Mouse (Mus musculus) right cerebral cortex, postnatal 25 days (tissue): ENCODE data around the gene Mllt6.
"Not testable (repeated sequence)": the region's sequence is repeated elsewhere in the genome, so short reads cannot be mapped to it uniquely, and the experiment has no call there.

ENCODE experiments used
- DNase-seq: peaks from one replicate; pipeline ENCODE4 v3.0.0; 2022

Mllt6 gene

GRCm38 (mm10) chr11:97697199-97697890 lies 34.1 kb downstream of the Mllt6 start:
- DNase-seq = no peak

DNA sequence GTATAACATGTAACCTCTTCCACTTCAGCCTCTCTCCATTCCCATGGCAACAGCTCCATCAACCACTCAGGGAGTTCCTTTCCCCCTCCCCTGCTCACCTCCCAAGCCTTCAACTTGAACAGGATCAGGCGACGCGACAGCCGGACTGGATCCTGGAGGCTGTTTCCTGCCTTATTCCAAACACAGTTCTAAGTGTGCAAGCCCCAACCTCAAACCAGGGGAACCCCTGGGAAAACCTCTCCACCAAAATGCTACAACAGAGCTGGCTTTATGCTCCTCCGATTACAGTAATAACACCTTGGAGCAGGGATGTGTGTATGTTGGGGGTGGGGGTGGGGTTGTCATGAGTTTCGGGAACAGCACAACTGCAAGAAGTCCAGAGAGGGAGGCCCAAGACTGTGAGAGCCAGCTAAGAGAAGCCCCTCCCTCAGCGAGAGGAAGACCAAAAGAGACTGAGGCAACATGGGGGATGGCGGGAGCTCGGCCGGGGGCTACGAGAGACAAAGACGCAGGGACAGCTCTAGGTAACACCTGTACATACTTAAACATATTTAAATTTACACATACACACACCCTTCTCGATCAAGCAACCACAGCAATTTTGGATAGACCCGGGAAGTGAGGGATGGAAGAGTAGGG lies 34.8 kb downstream of the Mllt6 start:
- no peak for DNase-seq

DNA sequence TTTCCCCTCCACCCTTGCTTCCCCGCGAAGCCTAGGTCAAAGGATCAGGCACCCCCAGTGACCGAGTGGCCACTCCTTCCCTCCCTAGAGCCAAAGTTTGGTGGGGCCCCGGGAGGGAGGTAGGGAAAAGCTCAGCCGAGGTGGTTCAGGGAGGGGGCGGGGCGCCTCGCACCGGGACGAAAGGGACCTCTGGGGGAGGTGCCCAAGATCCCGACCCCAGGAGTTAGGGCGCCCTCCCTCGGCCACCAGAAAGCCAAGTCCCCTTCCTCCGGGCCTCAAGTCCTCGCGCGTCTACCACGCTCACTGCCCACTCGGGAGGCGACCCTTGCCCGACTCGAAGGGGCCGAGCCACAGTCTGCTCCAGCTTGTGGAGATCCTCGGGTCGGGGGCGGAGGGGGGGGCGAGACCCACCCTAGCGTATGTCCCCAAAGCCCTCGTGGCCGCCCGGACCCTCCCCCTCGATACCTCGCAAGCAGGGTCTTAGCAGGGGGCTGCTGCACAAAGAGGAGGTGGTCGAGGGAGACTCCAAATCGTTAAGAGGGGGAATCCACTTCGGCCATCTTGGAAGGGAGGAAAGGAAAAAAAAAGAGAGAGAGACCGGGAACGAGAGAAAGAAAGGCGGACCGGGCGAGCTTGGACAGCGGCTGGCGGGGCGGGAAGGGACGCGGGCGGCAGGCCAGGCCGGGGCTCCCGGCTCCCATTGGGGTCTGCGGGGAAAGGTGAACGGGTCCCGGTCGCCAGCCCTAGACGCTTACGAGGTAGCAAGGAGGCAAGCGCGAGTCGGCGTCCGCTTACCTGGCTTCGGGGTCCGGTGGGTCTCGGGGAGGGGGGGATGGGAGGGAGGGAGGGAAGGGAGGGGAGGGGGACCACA lies 35.8 kb downstream of the Mllt6 start:
- DNase-seq = peak; percentile 48

DNA sequence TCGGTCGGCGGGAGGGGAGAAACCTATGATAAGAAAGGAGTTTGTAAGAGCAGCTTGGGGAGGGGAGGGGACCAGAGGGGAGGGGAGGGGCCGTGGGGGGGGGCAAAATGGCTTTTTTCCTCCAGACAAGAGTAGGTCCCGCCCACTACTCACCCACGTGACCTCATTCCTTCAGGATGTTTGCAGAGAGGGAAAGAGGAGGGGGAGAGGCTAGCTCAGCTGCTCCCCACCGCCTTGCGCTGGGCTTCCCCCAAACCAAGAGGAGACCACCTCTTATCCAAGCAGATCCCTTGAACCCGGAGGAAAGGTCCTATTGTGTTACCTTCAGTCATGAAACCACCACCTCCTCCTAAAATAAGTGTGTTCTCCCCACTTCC lies 36.4 kb downstream of the Mllt6 start:
- peak; percentile 82 for DNase-seq

DNA sequence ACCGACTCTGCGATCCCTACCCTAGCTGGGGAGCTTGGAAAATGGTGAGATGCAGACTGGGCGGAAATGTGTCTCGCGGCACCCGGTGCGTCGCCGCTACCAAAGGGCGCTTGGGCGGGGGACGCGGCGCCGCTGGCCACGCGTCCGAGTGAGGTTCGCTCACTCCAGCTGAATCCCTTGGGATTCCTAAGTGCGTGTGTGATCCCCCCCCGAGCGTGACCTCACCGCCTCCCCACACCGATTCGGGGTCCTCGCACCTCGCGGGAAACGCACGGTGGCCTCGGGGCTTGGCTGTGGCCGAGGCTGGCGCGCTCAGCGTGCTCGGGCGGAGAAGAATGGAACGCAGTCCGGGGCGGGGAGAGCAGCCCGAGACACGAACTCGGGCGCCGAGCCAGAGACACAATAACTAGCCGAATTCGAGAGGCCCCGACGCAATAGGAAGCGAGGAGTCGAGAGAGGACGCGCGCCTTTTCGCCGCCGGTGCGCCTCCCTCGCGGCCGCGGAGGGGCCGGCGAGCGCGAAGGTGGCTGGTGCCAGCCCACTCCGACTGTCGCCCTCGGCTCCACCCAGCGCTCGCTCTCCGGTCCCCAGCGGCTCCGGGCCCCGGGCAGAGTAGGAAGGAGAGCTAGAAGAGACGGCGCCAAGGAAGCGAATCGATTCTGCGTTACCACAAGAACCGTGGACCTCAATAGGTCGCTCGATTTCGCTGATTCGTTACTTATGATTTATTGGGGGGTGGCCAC lies 37.0 kb downstream of the Mllt6 start, which contains the start of gene Pcgf2:
Gene Pcgf2 (minus strand): TSS at position 495 of the 743 bp plus-strand sequence.
- DNase-seq = peak; percentile 77

- DNase-seq = no peak
These were observed 37.7 kb downstream of the Mllt6 start for GRCm38 (mm10) chr11:97700746-97701580.

DNA sequence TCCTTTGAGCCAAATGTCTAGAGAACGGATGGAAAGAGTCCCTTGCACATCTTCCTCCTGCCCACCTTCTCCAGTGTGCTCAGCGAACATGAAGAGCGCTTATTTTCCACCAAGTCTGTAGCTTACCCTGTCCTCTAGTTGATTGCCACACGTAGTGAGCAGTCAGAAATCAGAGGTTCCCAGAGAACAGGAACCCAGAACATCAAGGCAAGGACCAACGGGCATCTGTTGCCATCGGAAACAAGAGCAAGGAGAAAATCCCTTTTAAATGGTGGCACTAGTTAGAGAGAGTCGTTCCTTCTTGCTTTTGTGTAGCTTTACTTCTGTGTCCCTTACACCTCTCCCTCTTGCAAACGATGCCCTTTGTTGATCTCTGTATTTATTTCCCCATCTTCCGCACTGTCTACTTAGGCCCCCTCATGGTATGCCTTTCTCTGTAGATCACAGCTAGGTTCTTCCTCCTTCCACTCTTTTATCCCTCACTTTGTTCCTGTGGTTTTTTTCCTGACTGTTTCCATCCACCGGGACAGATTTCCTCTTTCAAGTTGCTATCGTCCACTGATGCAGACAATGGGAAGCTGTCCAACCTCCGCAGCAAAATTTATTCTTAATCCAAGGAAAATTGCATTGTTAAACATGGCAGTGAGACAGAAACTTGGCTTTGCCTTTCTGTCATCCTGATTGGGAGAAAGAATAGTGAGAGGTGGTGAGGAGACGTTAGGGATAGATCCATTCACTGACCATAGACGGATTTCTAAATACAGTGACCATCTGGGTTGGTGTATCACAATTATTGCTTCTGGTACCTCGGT lies 38.6 kb downstream of the Mllt6 start:
- no peak for DNase-seq

GRCm38 (mm10) chr11:97702393-97702745 lies 39.2 kb downstream of the Mllt6 start:
- DNase-seq = peak; percentile 87

DNA sequence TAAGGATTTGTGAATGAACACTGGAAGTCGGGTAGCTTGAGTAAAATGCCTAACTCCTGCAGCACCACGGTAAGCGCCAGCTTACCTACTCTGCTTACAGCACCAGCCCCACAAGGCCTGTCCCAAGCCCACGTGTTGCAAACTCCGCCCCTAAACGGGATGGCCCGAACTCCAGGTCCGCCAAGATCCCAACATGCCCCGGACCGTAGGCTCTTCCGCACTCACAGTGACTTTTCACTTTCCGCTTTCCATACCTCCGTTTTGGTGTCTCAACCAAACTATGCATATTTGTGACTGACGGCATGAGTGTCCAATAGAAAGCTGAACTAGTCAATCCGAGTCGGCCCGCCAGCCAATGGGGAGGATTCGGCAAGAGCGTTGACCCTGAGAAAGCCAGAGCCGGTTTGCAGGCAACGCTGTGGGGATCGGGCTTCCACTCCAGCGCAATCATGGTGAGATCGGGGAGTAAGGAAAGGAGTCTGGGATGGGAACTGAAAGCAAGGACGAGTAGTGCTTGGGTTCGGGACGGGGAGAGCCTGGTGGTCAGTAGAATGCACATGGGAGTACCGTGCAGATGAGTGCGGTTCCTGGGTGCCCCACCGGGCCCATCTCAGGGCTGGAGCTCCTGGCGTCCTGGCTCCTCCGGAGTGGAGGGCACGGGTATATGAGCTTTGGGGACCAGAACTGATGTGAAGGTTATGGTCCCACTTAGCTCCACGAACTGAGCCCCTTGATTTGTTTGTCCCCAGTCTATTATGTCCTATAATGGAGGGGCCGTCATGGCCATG lies 40.0 kb downstream of the Mllt6 start, which contains the start of gene Psmb3:
Gene Psmb3 (plus strand): TSS at position 361 of the 788 bp plus-strand sequence.
- peak; percentile 98 for DNase-seq

DNA sequence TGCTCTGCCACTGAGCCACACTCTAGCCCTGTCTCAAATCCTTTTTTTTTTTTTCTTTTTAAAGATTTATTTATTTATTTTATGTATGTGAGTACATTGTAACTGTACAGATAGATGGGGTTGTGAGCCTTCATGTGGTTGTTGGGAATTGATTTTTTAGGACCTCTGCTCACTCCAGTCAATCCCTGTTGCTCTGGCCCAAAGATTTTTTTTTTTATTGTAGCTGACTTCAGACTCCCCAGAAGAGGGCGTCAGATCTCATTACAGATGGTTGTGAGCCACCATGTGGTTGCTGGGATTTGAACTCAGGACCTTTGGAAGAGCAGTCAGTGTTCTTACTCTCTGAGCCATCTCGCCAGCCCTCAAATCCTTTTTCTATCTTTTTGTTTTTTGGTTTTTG lies 46.9 kb downstream of the Mllt6 start:
- DNase-seq = not testable (repeated sequence)

DNA sequence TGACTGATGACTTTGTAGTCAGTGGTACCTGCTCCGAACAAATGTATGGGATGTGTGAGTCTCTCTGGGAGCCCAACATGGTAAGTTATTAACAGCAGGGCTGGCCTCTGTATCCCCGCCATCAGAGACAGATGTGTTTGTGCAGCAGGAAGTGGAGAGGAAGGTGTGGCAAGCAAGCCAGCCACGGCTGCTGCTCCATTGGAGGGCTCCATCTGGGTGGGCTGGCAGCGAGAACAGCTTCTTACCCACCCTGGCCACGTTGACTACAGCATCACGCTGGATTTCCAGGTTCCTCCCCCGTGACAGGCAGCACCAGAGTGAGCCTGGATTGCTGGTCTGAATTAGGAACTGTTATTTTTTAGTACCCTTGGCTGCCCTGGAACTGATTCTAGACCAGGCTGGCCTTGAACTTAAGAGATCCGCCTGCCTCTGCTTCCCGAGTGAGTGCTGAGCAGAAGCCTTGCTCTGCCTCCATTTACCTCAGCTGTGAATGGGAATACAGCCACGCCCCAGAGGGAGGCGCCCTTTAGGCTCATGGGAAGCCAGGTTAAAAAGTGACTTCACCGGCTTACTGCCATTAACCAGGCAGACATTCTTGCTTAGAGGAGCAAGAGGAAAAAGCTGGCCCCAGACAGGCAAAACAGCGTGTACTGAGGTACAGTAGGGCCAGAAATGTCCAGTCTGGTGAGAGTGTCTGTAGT lies 48.1 kb downstream of the Mllt6 start:
- DNase-seq = no peak

- no peak for DNase-seq
These were observed 49.1 kb downstream of the Mllt6 start for GRCm38 (mm10) chr11:97712286-97712685.

GRCm38 (mm10) chr11:97713896-97714295 lies 50.7 kb downstream of the Mllt6 start:
- no peak for DNase-seq

DNA sequence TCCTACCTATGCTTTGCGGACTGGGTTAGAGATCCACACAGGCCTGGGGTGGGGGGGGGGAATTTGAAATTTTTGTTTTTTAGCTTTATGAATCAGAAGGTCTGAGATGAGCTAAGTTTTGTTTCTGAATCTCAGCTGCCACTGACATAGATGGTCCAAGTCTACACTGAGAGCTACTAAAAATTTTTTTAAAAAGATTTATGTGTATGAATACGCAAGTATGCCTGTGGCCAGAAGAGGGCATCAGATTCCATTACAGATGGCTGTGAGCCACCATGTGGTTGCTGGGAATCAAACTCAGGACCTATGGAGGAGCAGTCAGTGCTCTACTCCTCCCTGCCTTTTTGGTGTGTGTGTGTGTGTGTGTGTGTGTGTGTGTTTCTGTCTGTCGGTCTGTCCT lies 51.1 kb downstream of the Mllt6 start:
- no peak for DNase-seq

DNA sequence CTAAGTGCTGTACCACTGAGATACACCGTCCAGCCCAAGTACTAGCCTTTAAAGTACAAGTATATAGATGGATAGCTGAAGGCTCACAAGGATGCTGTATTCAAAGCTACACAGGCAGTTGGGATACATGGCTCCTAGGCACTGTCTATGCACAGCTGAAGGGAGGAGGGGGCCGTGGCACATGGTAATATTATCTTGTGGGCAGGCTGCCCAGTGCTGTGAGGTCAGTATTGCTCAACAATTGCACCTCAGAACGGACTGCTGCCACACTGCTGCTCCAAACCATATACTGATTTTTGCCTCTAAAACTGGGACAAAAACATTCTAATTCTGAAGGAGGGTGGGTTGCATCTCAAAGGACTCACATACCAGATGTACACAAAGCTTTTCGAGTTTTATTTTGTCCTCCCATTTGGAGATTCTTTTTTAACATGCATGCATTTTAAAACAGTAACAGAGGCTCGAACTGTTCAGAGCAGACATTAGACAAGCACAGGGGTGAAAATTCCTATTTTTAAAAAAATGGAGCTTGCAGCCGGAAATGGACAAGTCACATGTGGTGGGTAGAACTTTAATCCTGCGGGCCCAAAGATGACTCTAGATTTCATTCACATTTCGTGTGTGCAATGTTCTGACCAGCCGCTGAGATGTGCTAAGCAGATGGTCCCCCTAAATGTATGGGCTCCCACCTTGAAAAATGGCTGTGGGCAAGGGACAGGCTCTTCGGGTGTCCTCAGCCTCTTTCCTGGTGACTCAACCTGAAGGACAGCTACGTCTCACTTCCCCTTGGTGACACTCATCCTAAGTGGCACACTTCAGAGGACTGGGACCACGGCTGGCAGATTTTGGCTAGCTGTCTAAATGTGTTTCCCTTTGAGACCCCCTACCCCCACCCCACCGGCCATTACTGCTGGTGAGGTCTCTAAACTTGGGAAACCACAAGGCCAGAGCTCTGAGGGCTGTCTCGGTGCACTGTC lies 51.9 kb downstream of the Mllt6 start:
- peak; percentile 38 for DNase-seq

DNA sequence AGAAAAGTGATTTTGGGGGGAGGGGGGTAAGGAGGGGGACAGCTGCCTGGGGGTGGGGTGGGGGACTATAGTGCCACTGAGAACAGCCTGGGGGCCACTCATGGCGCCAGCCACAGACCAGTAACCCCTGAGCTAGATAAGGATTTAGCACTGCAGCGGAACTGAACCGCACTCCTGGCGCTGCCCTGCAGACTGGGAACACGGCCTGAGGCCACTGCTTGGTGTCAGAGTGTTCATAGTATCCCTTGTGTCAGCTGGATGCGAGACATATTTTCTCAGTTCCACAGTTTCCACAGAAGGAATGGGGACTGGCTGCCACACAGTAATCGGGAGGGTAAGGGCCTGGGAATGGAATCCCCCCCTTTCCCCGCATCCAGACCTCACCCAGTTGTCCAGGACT lies 52.8 kb downstream of the Mllt6 start:
- no peak for DNase-seq

DNA sequence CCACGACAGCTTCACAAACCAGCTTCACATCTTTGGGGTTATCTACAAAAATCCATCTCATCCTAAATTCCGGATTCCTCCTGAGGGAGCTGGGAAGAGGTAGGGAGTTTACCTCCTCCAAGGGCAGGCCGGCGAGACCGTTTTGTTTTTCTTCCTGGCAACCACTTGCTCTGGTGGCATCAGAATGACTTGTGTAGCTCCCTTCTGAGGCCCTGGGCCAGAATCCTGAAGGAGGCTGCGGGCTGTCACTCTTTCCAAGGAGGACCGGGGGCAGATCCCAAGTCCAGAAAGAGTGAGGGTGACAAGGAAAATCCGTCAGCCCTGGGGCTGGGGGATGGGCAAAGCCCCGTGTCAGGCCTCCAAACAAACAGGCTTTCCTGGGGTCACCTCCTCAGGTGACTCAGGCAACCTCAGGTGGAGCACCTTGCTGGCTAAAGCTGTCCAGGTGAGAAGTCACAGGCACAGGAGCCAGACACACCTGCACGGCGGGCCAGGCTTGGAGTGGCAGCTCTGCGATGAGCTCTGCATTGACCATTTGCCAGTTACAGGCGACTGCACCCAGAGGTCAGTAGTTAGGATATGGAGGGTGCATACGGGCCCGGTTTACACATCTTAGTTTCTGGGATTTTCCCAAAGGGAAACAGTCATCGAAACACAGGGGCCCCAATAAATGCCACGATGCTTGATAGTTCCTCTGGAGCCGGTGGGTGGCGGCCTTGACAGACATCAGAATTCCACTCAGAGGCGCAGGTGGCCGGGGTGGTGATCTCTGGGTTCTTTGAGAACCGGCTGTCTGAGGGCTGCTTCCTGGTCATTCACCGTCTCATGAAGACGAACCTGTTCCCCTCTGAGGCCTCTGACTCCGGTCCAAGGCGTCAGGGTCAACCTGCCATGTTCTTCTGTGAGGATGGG lies 54.4 kb downstream of the Mllt6 start:
- DNase-seq = no peak
